Mouse (Mus musculus) urinary bladder, postnatal 4 days (tissue): ENCODE results near the gene Gfm1.
A peak's percentile ranks its signal among the peaks of the same experiment; 100 is the strongest.

Experiments used
- DNase-seq, 2 experiments: peaks; one replicate each; pipeline ENCODE4 v3.0.0; 2021 to 2022; ENCODE audit warnings: low spot score in 2 of 2

Gene Gfm1

DNA sequence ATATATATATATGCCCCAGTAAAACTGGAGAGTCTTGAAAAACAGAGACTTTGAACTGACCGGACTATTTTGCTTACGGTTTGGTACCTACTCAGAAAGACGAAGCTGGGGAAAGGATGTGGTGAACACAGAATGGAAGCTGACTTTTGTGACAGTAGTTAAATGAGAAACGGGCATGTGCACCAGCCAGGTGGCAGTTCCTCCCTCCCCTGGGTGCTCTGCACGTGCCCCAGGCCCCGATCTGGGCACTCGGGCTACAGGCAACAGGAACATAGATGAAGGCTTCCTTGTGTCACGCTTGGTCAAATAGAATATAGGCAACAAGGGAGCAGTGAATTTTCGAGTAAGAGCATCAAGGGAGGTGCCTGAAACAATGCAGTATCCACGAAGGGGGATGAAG is 66.4 kb downstream of the Gfm1 start:
- no peak for DNase-seq

DNA sequence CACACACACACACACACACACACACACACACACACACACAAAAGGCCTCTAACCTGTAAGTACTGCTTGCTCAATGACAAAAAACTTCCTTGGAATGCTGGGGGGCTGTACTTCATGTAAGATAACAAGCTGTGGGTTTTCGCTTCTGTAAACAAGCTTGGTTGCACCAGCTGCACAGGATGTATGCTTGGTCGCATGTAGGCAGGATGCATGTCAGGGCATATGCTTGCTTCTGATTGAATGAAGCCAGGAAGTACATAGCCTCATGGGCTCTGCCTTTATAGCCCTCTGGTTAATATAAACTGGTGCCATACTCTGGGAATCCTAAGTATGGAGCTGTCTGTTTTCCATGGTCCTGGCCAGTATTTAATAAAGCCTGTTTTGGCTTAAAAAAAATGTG is 68.1 kb downstream of the Gfm1 start:
- no peak for DNase-seq

DNA sequence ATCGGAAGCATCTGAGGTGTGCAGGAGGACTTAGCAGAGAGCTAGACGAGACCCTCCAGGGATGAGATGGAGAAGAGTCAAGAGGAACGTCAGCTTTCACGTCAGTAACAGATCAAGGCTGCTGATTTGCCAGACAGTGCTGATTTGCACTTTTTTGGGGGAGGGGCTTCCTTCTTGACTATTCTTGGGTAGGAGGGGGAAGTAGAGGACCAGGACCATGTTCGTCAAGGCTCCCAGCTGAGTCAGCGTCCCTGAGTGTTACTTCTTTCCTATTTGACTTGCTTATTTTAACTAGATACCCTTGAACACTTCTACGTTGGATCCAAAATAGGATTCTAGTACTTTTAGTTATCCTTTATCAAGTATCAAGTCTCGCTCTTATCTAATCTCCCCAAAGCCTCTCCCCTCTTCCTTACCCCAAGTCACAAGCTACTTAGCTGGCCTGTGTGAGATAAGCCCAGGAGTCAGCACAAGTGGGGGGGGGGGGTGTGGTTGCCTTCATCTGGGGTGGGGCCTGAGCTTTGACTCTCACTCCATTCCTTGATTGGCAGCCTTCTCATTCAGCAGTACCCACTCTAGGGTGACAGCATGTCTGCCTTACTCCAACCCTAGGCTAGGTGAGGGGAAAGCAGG is 69.0 kb downstream of the Gfm1 start:
- DNase-seq: no peak

DNA sequence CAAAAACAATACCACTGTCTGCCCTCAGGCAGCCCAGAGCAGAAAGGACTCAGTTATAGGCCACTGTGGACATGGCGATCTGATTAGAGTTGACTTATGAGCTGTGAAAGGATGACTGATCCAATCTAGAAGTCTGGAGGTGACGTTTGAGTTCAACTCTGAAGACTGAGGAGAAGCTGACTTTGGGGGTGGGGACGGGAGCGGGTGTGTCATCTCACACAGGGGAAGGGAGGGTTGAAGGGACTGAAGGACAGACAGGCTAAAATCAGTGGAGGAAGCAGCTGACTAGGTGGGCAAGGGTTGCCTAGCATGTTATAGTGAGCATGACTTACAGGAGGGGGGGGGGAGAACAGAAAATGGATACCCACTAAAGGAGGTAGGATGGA is 69.5 kb downstream of the Gfm1 start:
- DNase-seq: no peak

DNA sequence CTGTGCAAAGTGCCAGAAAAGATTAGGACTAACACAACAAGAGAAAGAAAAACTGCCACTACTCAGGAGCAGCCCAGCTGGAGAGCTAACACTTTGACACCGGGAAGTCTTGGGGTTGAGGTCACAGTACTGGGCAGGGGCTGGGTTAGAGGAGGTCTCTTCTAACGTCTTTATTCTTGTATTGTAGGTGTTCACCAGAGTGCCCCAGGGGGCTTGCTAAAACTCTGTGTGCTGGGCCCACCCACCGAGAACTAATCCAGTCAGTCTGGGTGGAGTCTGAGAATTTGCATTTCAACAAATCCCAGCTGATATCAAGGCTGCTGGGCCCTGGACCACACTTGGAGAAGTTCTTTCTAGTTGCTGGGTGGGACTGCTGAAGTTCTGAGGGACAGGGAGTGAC is 74.0 kb downstream of the Gfm1 start:
- DNase-seq: peak in 1 of 2 experiments; percentile 18

DNA sequence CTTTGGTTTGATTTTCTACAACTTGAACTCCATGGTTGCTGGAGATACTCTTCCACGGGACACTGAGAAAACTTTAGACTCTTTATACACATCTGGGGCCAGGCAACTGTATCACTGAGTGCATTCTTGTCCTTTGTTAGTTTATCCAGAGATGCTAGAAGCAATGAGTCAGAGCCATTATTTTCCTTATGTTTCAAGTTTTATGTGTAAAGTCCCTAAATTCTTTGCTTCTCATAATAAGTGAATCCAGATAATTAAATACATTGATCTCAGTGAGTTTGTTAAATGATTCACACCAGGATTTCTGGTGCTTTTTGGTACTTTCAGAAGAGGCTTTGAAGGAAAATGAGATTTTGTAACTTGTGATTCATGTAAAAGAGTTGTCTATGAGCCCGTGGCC is 75.4 kb downstream of the Gfm1 start:
- no peak for DNase-seq

DNA sequence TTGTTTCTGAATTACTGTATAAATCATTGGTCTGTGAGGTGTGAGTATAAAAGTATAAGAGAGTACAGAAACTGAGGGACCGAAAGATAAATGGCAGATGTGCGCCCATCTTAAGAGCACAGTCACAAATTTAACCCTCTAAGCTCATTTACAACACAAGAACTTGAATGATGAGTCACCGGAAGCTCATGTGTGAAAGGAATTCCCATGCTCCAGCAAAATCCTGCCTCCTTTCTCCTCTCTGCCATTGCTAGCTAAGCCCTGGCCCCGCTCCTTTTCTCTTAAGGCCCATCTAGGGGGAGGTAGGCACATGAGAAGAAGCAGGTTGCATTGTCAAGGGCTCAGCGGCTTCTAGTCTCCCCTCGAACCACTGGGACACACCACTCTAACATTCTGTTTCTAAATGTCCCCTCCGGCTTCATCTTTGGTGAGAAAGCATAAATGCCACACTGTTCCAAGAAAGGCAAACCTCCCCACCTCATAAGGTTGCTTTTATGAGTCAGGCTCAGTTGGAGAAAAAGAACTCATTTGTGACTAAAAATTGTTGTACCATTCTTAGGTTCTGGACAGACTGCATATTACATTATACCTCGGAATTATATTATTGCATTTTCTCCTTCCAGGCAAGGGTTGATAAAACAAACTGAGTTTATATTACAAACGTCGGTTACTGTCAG is 78.5 kb downstream of the Gfm1 start:
- DNase-seq: no peak

DNA sequence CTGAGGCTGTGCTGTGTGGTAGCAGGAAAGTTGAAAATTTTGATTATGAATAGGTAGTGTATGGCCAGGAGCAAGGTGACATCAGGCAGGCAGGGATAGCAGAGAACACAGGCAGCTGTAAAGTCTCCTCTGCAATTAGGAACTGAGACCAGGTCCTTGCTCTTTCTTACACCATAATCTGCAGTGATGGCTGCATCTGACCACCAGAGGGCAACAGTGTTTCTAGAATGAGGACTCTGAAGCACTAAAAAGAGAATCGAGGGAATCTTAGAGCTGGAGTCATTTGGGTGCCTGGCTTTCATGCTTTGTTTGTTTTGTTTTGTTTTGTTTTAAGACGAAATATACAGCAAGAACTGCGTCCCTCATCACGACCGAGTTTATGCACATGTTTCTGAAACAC is 82.9 kb downstream of the Gfm1 start:
- peak; percentile 43 to 72 for DNase-seq

DNA sequence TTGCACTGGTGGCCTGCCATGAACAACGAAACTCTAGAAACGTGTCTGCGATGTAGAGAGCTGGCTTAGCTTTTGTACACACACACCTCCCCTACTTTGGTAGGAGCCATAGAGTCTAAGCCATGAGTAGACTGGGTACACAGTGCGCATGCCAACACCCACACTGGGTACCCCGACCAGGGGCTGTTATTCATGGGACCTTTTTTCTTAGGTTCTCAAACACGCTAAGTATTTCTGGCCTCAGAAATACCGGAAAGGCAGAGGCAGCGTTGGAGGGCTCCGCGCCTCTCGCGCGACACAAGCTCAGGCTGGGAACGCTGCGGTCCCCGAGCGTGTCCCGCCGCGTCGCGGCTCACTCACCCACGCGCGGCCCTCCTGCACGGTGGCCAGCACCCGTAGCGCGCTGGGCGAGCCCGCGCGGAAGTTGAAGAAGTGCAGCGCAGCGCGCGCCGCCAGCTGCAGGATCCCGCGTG is 84.9 kb downstream of the Gfm1 start:
- DNase-seq: no peak

DNA sequence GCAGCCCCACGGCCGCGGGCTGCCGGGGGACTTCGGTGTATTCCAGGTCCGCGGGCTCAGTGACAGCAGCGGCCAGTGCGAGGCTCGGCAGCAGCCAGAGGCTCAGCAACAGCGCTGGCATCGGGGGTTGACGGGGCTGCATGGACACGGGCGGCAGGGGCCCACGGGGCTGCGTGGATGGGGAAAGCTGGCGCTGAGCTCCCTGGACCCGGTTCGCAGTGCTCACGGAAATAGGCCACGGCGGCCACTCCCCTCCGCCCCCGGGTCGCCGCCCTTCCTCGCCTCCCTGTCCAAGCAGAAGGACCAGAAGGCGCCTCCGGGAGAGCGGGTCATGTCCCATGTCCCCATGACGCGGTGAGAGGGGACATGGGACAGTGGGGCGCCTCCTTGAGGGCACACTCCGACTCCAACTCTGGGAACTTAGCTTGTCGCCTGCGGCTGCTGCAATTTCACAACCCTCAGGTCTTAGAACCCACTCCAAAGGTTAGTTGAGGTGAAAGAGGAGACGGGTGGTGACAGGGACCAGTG is 85.4 kb downstream of the Gfm1 start, which contains the start of gene Rarres1:
TSS of gene Rarres1 (minus strand) at position 250 of the 528 bp plus-strand sequence.
- DNase-seq: peak in 1 of 2 experiments; percentile 20

DNA sequence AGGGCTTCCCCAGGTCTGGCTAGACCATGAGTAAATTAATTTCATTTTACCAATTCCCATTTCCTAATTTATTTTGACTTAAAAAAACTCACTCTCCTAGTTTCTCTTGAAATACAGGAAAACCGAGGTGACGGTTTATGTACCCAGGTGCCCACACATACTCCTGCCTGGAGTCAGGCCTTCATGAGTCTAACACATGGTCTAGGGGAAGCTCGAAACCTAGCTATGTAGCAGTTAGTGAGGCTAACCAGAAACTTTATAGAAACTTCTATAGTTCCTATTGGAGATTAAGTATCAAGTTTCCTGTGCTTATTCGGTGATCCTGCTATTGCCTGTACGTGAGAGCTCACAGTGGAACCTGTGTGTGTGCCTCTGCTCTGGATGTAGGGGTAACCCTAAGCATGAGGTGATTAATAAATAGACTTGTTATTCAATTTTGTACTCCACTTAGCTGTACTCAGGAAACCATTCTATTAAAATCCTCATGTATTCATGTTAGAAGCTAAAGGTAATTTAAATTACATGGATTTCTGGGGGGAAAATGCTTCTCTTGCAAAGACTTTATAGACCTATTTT is 90.8 kb downstream of the Gfm1 start:
- no peak for DNase-seq

DNA sequence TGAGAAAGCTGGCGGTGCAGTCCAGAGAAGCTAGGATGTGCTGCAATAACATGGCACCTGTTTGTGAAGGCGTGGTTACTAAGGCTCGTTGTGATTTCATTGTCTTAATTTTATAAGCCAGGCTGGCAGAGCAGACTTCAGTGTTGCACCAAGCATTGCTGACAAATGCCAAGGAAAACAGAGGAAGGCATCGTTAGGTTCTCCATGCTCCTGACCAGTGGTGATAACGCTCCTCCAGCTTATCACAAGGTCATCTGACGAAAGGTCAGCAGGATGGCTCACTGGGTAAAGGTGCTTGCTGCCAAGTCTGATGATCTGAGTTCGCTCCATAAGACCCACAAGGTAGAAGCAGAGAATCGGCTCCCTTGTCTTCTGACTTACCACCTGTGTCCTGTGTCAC is 92.8 kb downstream of the Gfm1 start:
- DNase-seq: no peak

DNA sequence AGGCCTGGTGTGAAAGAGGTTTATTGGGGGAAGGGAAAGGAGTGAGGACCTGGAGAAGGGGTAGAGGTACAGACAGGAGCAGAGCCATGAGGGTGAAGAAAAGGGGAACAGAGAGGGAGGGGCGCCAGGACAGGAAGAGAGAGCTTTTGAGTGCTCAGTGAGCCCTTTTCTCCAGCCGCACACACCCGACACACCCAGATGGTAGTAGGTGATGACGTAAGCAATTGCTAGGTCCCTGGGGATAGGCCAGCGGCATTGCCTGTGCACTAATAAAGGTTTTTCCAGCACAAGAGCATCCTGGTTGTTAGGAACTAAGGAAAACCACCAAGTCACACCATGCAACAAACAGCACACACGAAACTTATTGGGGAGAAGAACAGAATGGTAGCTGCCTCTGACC is 94.9 kb downstream of the Gfm1 start:
- DNase-seq: no peak
